Mouse (Mus musculus): ENCODE results near the gene Iqgap1. TPM values are rescaled to one million over a fixed set of nuclear protein-coding genes. Genes with fewer than 3 reads are reported as not detected.

The Iqgap1 gene
- total RNA-seq, 2 experiments from 2014 or later: 30.9 to 34.0 TPM

- intact Hi-C loops (cut with DNase I): no loop called here
- DNase-seq (ENCODE audit: extremely low spot score in 1 of 2, low spot score in 2 of 2): no peak
Observed at GRCm38 (mm10) chr7:80823267-80823666, 2.5 kb downstream of the Iqgap1 start.

GRCm38 (mm10) chr7:80820838-80821237 is 4.9 kb downstream of the Iqgap1 start:
- no peak for DNase-seq (ENCODE audit: extremely low spot score in 1 of 2, low spot score in 2 of 2)
- intact Hi-C loops (cut with DNase I): no loop called here

- no peak for DNase-seq (ENCODE audit: extremely low spot score in 1 of 2, low spot score in 2 of 2)
Observed at GRCm38 (mm10) chr7:80816641-80817040, 9.1 kb downstream of the Iqgap1 start.

GRCm38 (mm10) chr7:80813397-80813796 is 12.4 kb downstream of the Iqgap1 start:
- intact Hi-C loops (cut with DNase I): no loop called here
- DNase-seq (ENCODE audit: extremely low spot score in 1 of 2, low spot score in 2 of 2): no peak

More at GRCm38 (mm10) chr7:80816641-80817040, 9.1 kb downstream of the Iqgap1 start:
- intact Hi-C loops (cut with DNase I): no loop called here

DNA sequence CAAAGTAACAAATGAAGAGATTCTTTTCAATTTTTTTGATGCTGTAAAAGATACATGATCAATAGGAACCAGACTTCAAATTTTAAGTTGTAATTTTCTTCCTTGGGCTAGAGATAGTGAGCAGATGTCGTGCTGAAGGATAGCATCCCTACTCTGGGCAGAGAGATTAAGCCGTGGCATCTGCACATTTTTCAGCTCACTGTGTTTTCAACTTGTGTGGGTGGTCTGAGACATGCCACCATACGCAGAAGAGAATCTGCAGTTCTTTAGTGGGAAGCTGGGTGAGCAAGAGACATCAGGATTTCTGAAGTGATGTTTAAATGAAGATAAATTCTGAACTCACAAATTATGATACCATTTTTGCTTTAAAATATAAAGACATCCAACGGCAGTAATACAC is 19.4 kb downstream of the Iqgap1 start:
- no peak for DNase-seq (ENCODE audit: extremely low spot score in 1 of 2, low spot score in 2 of 2)

GRCm38 (mm10) chr7:80803173-80803872 is 22.5 kb downstream of the Iqgap1 start:
- intact Hi-C loops (cut with DNase I): loop anchor here (5.0 kb wide), 1 partner anchor 46 kb away; no protein-coding TSS in a partner anchor
- DNase-seq (ENCODE audit: extremely low spot score in 1 of 2, low spot score in 2 of 2): peak; percentile 90 to 97

More for the DNA sequence above, 19.4 kb downstream of the Iqgap1 start:
- intact Hi-C loops (cut with DNase I): loop anchor here (5.0 kb wide), 1 partner anchor 41 kb away; no protein-coding TSS in a partner anchor

DNA sequence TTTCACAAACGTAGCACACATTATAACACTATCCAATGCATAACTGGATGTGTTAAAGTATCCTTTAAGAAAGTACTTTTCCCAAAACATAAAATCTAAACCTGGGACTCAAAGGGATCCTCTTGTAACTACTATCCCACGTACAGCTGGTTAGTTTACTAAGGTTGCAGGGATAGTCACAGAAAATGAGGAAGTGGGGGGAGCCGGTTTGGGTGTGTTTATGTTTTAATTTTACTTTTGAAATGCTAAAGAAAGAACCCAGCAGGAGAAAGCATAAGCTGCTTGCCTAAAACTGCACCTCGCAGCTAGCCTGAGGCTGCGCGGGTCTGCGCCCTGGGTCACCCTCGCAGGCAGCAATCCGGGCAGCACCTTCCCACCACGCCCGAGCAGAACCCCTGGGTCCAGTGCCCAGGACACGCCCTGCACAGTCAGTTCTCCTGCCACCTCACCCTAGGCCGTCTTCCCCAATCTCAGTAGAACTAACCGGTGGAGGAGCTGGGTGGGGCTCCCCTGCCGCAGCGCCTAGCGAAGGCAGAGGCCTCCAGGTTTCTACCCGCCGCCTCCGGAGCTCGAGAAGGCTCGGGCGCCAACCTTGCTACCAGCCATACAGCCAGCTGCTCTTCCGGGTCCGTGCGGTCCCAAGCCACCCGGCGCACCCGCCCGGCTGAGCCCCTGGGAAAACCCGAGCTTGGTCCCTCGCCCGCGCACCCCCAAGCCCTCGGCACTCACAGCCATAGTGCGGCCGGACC is 23.2 kb downstream of the Iqgap1 start:
- intact Hi-C loops (cut with DNase I): loop anchor here (5.0 kb wide), 1 partner anchor 45 kb away; no protein-coding TSS in a partner anchor
- DNase-seq (ENCODE audit: extremely low spot score in 1 of 2, low spot score in 2 of 2): no peak

DNA sequence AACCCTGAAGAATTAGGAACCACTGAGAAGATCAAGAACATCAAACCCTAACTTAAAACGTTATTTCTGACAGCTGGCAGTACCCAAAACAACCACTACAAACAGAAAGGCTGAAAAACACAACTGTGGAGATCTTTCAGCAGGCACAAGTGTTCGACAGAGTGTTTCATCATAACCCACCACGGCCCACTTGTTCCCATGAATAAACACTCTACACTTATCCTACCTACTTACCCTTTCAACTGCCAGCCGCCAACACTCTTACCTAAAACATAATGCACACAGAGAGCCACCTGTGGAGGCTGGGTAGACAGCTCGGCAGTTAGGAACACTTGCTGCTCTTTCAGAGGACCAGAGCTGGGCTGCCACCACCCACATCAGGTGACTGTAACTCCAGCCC is 26.5 kb downstream of the Iqgap1 start:
- intact Hi-C loops (cut with DNase I): no loop called here
- no peak for DNase-seq (ENCODE audit: extremely low spot score in 1 of 2, low spot score in 2 of 2)

DNA sequence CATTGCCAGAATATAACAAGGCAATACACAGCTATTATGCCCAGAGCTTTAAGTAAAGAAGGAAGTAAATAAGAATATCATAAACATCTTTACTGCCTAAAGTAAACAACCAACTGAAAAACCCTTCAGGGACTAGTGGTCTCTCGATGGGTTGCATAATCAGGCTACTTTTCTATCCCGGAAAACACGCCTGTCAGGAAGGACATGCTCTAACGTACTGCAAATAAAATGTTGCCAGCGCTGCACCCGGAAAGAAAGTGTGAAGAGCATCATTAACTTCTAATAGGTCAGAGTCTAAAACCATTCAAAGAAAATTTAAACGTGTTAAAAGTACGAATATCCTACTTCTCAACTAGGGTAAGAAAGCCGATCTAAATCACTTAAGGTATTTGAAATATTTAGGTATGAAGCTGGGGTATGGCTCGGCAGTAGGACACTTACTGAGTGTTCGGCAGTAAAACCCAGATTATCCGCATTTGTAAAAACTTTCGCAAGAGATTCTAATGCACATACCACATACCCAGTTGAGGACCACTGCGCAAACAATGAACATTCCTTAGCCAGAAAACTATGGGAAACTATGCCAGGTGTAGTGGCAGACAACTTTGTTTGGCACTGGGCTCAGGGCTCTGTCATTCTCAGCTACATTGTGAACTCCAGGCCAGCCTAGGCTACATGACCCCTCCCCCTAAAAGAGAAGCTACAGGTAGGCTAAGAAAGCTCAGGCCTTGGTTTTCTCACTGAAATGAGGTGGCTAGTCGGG is 28.8 kb downstream of the Iqgap1 start:
- DNase-seq (ENCODE audit: extremely low spot score in 1 of 2, low spot score in 2 of 2): no peak
- intact Hi-C loops (cut with DNase I): no loop called here

DNA sequence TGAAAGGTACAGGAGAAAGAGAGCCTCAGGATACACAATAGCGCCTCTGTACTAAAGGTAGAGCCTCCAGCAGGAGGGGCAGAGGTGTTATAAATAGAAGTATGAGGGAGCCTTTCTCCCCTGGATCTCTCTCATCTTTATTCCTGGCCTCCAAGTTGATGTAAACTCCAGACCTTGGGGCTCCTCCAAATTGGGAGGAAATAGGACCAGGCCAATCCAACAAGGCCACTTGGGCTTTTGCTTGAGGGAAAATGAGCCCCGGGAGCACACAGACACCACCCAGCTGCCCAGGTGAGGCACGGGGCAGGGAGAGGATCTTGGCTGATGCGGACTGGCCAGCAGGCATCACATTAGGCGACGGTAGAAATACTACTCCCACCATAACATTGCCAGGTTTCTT is 29.5 kb downstream of the Iqgap1 start:
- intact Hi-C loops (cut with DNase I): no loop called here
- DNase-seq (ENCODE audit: extremely low spot score in 1 of 2, low spot score in 2 of 2): no peak

GRCm38 (mm10) chr7:80789534-80789933 is 36.2 kb downstream of the Iqgap1 start:
- intact Hi-C loops (cut with DNase I): no loop called here
- DNase-seq (ENCODE audit: extremely low spot score in 1 of 2, low spot score in 2 of 2): no peak

GRCm38 (mm10) chr7:80789061-80789460 is 36.7 kb downstream of the Iqgap1 start:
- intact Hi-C loops (cut with DNase I): no loop called here
- DNase-seq (ENCODE audit: extremely low spot score in 1 of 2, low spot score in 2 of 2): no peak

DNA sequence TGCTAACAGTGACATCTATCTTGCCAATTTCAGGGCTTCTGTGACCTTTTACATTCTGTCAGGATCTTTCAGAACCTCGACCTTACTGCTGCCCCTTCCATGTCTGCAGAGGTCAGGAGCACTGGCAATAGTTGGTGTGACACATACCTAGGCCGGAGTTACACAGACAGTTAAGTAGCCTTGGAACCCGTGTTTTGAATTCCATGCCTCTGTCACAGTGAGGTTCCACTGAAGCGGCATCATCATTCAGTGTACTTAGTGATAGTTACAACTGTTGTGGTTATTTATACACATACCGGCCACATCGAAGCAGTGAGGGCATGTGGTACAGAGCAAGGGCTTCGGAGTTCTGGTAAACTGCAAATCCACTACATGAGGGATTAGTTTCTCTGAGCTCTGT is 37.8 kb downstream of the Iqgap1 start:
- no peak for DNase-seq (ENCODE audit: extremely low spot score in 1 of 2, low spot score in 2 of 2)
- intact Hi-C loops (cut with DNase I): no loop called here

DNA sequence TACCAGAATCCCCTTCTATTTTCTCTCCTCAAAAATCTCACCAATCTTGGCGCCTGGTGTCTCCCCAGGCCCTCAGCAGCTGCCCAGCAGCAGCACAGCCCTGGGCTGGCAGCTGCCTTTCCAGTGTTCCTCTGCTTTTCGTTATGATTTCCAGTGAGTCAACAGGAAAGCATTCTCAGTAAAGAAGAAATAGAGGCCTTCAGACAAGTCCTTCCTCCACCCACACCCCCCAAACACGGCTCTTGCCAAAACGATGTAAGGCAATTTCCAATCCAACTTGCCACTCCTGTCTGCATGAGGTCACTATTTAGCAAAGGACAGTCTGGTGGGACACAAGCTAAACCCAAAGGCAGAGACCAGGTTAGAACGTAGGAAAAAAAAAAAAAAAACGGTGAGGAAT is 39.0 kb downstream of the Iqgap1 start:
- no peak for DNase-seq (ENCODE audit: extremely low spot score in 1 of 2, low spot score in 2 of 2)
- intact Hi-C loops (cut with DNase I): no loop called here

DNA sequence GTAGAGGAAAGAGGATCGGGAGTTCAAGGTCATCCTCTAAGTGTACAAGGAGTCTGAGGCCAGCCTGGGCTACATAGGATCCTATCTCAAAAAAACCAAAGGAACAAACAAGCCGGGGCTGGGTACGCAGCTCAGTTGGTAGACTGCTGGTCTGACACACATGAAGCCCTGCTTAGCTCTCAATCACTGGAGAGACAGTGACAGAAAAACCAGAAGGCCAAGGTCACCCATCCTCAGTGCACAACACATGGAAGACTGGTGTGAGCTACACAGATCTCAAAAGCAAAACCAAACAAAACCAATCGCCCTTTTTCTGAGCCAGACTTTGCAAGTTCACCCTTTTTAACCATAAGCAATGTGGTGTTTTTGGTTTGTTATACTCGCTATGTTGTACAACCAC is 41.9 kb downstream of the Iqgap1 start:
- intact Hi-C loops (cut with DNase I): no loop called here
- no peak for DNase-seq (ENCODE audit: extremely low spot score in 1 of 2, low spot score in 2 of 2)

DNA sequence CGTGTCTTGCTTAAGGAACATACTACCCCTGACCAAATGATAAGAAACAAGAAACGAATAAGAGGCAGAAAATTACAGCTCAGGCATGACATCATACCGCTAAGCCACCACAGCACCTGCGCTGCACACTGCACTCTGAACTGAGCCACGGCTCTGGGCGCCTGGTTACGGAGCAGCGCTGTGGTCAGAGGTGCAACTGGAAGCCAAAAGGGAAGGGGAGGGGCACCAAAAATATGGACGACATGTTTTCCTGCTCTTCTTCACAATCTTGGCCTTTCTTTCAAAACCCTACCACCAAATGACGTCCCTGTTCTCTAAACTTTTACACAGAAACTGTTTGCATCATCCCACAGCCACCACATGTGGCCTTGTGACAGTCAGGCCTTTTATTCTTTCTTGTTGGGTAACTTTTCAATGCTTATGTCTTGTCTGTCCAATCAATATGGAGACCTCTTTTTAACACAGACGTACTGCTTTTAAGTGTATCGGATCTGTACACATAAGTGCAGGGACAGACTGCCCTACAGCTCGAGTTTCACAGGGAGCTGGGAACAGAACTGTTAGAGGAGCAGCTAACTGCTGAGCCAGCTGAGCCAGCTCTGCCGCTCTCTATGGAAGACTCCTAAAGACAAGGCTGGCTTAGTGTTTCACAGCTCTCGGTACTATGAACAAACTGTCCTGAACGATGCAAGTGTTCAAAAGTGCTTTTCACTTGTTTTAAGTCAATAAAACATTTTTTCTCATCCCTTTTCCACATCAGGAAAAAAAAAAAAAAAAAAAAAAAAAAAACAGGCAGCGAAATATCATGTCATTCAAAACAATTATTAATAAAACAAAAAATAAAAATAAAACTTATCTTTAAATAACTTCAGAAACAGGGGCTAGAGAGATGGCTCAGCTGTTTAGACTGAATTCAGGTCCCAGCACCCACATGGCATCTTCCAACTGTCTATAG is 43.3 kb downstream of the Iqgap1 start:
- intact Hi-C loops (cut with DNase I): no loop called here
- no peak for DNase-seq (ENCODE audit: extremely low spot score in 1 of 2, low spot score in 2 of 2)

- DNase-seq (ENCODE audit: extremely low spot score in 1 of 2, low spot score in 2 of 2): peak in 1 of 2 experiments; percentile 64
- intact Hi-C loops (cut with DNase I): no loop called here
Observed at GRCm38 (mm10) chr7:80781444-80782120, 44.2 kb downstream of the Iqgap1 start.
